Mouse (Mus musculus): ENCODE measurements around the gene Tubb4b. TPM values are rescaled to one million over a fixed set of nuclear protein-coding genes. Genes with fewer than 3 reads are reported as not detected.
A peak's percentile ranks its signal among the peaks of the same experiment; 100 is the strongest.

The Tubb4b gene
- polyA plus RNA-seq, 1 experiment from 2014 or later = 562 TPM

- peaks cover 8% of the 10 kb centered on the region for H3K36me3 ChIP-seq (replicated peaks)
- H3K9me3 ChIP-seq = no peaks in the 10 kb centered on the region
- DNase-seq (ENCODE audit: low spot score) = peak; percentile 94
- under 1% methylated on average over 35 of the region's 35 CpGs for WGBS
- H3K27me3 ChIP-seq (replicated peaks; ENCODE audit: low read depth, poor library complexity, severe bottlenecking) = peaks cover 97% of the 10 kb centered on the region
- peak within 1 kb of the TSS; percentile 66 for H3K4me3 ChIP-seq
- peaks cover 87% of the 10 kb centered on the region for H3K4me1 ChIP-seq
- peak within 1 kb of the TSS; percentile 88 for H3K27ac ChIP-seq (replicated peaks)
Measured at GRCm38 (mm10) chr2:25180478-25180903, 44.0 kb downstream of the Tubb4b start, which contains the start of gene Nrarp. Gene Nrarp, plus strand, starts transcription at chr2:25180758.

GRCm38 (mm10) chr2:25179566-25180217 lies 44.8 kb downstream of the Tubb4b start:
- Histone ChIP-seq H3K36me3 (replicated peaks) (peaks cover 8% of the 10 kb centered on the region), H3K4me3 (peak overlapping the region; percentile 66), H3K27me3 (replicated peaks; ENCODE audit: low read depth, poor library complexity, severe bottlenecking) (peaks cover 91% of the 10 kb centered on the region), H3K9me3 (no peaks in the 10 kb centered on the region), H3K4me1 (peaks cover 87% of the 10 kb centered on the region), H3K27ac (replicated peaks) (peak overlapping the region; percentile 73)
- DNase-seq (ENCODE audit: low spot score) = no peak
- WGBS = 48% methylated on average over 15 of the region's 15 CpGs

GRCm38 (mm10) chr2:25178285-25178972 lies 46.1 kb downstream of the Tubb4b start:
- peak overlapping the region; percentile 77 for H3K27ac ChIP-seq (replicated peaks)
- WGBS = 24% methylated on average over 10 of the region's 10 CpGs
- H3K36me3 ChIP-seq (replicated peaks) = no peaks in the 10 kb centered on the region
- DNase-seq (ENCODE audit: low spot score) = peak; percentile 32
- peaks cover 81% of the 10 kb centered on the region for H3K4me1 ChIP-seq
- H3K9me3 ChIP-seq = no peaks in the 10 kb centered on the region
- peaks cover 79% of the 10 kb centered on the region for H3K27me3 ChIP-seq (replicated peaks; ENCODE audit: low read depth, poor library complexity, severe bottlenecking)
- peak overlapping the region; percentile 39; the same call in 1 of the 2 replicates for H3K4me3 ChIP-seq

- peak; percentile 58 for DNase-seq (ENCODE audit: low spot score)
- Histone ChIP-seq H3K4me3 (peak overlapping the region; percentile 39; the same call in 1 of the 2 replicates), H3K27me3 (replicated peaks; ENCODE audit: low read depth, poor library complexity, severe bottlenecking) (peaks cover 71% of the 10 kb centered on the region), H3K9me3 (no peaks in the 10 kb centered on the region), H3K36me3 (replicated peaks) (no peaks in the 10 kb centered on the region), H3K27ac (replicated peaks) (peak overlapping the region; percentile 77), H3K4me1 (peaks cover 80% of the 10 kb centered on the region)
- 7% methylated on average over 6 of the region's 6 CpGs for WGBS
Measured at GRCm38 (mm10) chr2:25177685-25178084, 46.8 kb downstream of the Tubb4b start.

GRCm38 (mm10) chr2:25177076-25177475 lies 47.4 kb downstream of the Tubb4b start:
- peaks cover 65% of the 10 kb centered on the region for H3K27me3 ChIP-seq (replicated peaks; ENCODE audit: low read depth, poor library complexity, severe bottlenecking)
- DNase-seq (ENCODE audit: low spot score) = no peak
- peaks cover 82% of the 10 kb centered on the region for H3K4me1 ChIP-seq
- peak overlapping the region; percentile 39; the same call in 1 of the 2 replicates for H3K4me3 ChIP-seq
- H3K27ac ChIP-seq (replicated peaks) = peak overlapping the region; percentile 77
- no peaks in the 10 kb centered on the region for H3K9me3 ChIP-seq
- 34% methylated on average over 4 of the region's 4 CpGs for WGBS
- H3K36me3 ChIP-seq (replicated peaks) = no peaks in the 10 kb centered on the region

- Histone ChIP-seq H3K4me3 (peak overlapping the region; percentile 39; the same call in 1 of the 2 replicates), H3K27me3 (replicated peaks; ENCODE audit: low read depth, poor library complexity, severe bottlenecking) (peaks cover 61% of the 10 kb centered on the region), H3K36me3 (replicated peaks) (no peaks in the 10 kb centered on the region), H3K4me1 (peaks cover 80% of the 10 kb centered on the region), H3K9me3 (no peaks in the 10 kb centered on the region), H3K27ac (replicated peaks) (peak overlapping the region; percentile 77)
- 61% methylated on average over 6 of the region's 6 CpGs for WGBS
- DNase-seq (ENCODE audit: low spot score) = no peak
Measured at GRCm38 (mm10) chr2:25176573-25176972, 47.9 kb downstream of the Tubb4b start.

GRCm38 (mm10) chr2:25175690-25176078 lies 48.8 kb downstream of the Tubb4b start:
- H3K27ac ChIP-seq (replicated peaks) = no peak overlapping the region
- WGBS = 78% methylated on average over 4 of the region's 4 CpGs
- H3K36me3 ChIP-seq (replicated peaks) = no peaks in the 10 kb centered on the region
- no peak overlapping the region for H3K4me3 ChIP-seq
- H3K9me3 ChIP-seq = no peaks in the 10 kb centered on the region
- H3K4me1 ChIP-seq = peaks cover 77% of the 10 kb centered on the region
- no peak for DNase-seq (ENCODE audit: low spot score)
- H3K27me3 ChIP-seq (replicated peaks; ENCODE audit: low read depth, poor library complexity, severe bottlenecking) = peaks cover 52% of the 10 kb centered on the region

- no peak overlapping the region for H3K27ac ChIP-seq (replicated peaks)
- H3K9me3 ChIP-seq = no peaks in the 10 kb centered on the region
- peaks cover 46% of the 10 kb centered on the region for H3K27me3 ChIP-seq (replicated peaks; ENCODE audit: low read depth, poor library complexity, severe bottlenecking)
- DNase-seq (ENCODE audit: low spot score) = no peak
- H3K36me3 ChIP-seq (replicated peaks) = no peaks in the 10 kb centered on the region
- H3K4me3 ChIP-seq = no peak overlapping the region
- 57% methylated on average over 7 of the region's 7 CpGs for WGBS
- peaks cover 79% of the 10 kb centered on the region for H3K4me1 ChIP-seq
Measured at GRCm38 (mm10) chr2:25174866-25175689, 49.4 kb downstream of the Tubb4b start.

- Histone ChIP-seq H3K36me3 (replicated peaks) (no peaks in the 10 kb centered on the region), H3K4me3 (no peak overlapping the region), H3K27ac (replicated peaks) (no peak overlapping the region), H3K9me3 (no peaks in the 10 kb centered on the region), H3K4me1 (peaks cover 81% of the 10 kb centered on the region), H3K27me3 (replicated peaks; ENCODE audit: low read depth, poor library complexity, severe bottlenecking) (peaks cover 34% of the 10 kb centered on the region)
- 89% methylated on average over 4 of the region's 4 CpGs for WGBS
- DNase-seq (ENCODE audit: low spot score) = no peak
Measured at GRCm38 (mm10) chr2:25173821-25174220, 50.7 kb downstream of the Tubb4b start.

- H3K9me3 ChIP-seq = no peaks in the 10 kb centered on the region
- WGBS = 72% methylated on average over 8 of the region's 8 CpGs
- H3K27ac ChIP-seq (replicated peaks) = peak overlapping the region; percentile 5; the same call in 1 of the 2 replicates
- DNase-seq (ENCODE audit: low spot score) = no peak
- peaks cover 22% of the 10 kb centered on the region for H3K27me3 ChIP-seq (replicated peaks; ENCODE audit: low read depth, poor library complexity, severe bottlenecking)
- no peaks in the 10 kb centered on the region for H3K36me3 ChIP-seq (replicated peaks)
- H3K4me1 ChIP-seq = peaks cover 81% of the 10 kb centered on the region
- H3K4me3 ChIP-seq = no peak overlapping the region
Measured at GRCm38 (mm10) chr2:25172629-25173028, 51.9 kb downstream of the Tubb4b start.
